In the genomic region with DNA sequence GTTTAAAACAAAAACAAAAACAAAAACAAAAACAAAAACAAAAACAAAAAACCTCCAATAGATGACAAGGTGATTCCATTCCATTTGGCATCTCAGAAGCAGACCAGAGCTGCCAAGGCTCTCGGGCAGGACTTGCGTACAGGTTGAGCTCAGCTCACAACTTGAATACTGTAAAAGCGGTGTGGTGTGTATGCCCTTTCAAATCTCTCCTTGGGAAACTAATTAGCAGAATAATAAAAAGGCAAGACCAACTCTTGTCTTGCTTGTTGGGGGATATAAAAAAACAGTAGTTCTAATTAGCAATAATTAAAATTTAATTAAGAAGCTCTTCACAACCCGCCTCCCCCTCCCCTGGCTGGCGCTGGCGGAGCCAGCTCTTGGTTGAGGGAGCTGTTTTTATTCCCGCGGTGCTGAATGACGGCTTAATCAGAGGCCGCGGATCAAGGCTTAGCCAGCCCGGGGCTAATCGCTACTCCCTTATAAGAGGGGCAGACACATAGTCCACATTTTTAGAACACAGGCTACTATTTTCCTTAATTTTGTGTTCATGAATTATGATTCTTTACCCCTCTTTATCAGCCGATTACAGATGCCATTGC, we compare ENCODE assay signal across 9 mouse cellular contexts. TPM values are rescaled to one million over a fixed set of nuclear protein-coding genes. Genes with fewer than 3 reads are reported as not detected.
A peak's percentile ranks its signal among the peaks of the same experiment; 100 is the strongest.
DNase-seq lines count a peak whose midpoint lies in the region; ATAC-seq lines count a peak whose summit lies in the region.
"Had no signal": no experiment of that assay in that cellular context is flagged by ENCODE, and none has a peak within 500 bp of the region (broad histone marks: within the 10 kb centered on the region; RNA-seq: fewer than 3 reads in every experiment).

No protein-coding gene starts in this region.

- no peak overlapping the region for H3K9ac ChIP-seq in forebrain, embryonic 13.5 days
- H3K9ac ChIP-seq in midbrain, embryonic 11.5 days (ENCODE audit: low read length): no peak overlapping the region
- no peak overlapping the region for H3K9ac ChIP-seq in heart, embryonic 12.5 days
- H3K9ac ChIP-seq in kidney, embryonic 16.5 days (replicated peaks; ENCODE audit: low read length): no peak overlapping the region
- H3K9ac ChIP-seq: liver, embryonic 14.5 days had no signal

- H3K4me3 ChIP-seq in forebrain, embryonic 13.5 days: peak overlapping the region; percentile 16
- H3K4me3 ChIP-seq in midbrain, embryonic 11.5 days (ENCODE audit: low read depth, low read length): no peak overlapping the region
- H3K4me3 ChIP-seq in heart, embryonic 12.5 days: no peak overlapping the region
- no peak overlapping the region for H3K4me3 ChIP-seq in kidney, embryonic 16.5 days (ENCODE audit: low read length)

- peak; percentile 81 for ATAC-seq in forebrain, embryonic 13.5 days
- 0 out of 2 replicates have a peak, but pooled peaks have one; percentile 40 for ATAC-seq in midbrain, embryonic 11.5 days (ENCODE audit: low FRiP score)
- no peak for ATAC-seq in heart, embryonic 12.5 days (ENCODE audit: insufficient number of reproducible peaks, low FRiP score)
- ATAC-seq in kidney, embryonic 16.5 days (ENCODE audit: low FRiP score, low TSS enrichment): no peak

- peak overlapping the region; percentile 45 for H3K4me2 ChIP-seq in forebrain, embryonic 13.5 days
- no peak overlapping the region for H3K4me2 ChIP-seq in midbrain, embryonic 11.5 days
- H3K4me2 ChIP-seq in heart, embryonic 12.5 days: no peak overlapping the region
- no peak overlapping the region for H3K4me2 ChIP-seq in kidney, embryonic 16.5 days (replicated peaks; ENCODE audit: low read depth, low read length)

- H3K27me3 ChIP-seq in forebrain, embryonic 13.5 days: peaks cover 68% of the 10 kb centered on the region
- H3K27me3 ChIP-seq in midbrain, embryonic 11.5 days (ENCODE audit: control insufficient read depth, insufficient read depth, low read length): no peaks in the 10 kb centered on the region
- H3K27me3 ChIP-seq in heart, embryonic 12.5 days (replicated peaks): peaks cover 10% of the 10 kb centered on the region
- H3K27me3 ChIP-seq in kidney, embryonic 16.5 days (ENCODE audit: insufficient read depth, low read length): peaks cover 12% of the 10 kb centered on the region

- peaks cover 34% of the 10 kb centered on the region for H3K4me1 ChIP-seq in forebrain, embryonic 13.5 days
- H3K4me1 ChIP-seq in midbrain, embryonic 11.5 days (ENCODE audit: control insufficient read depth, insufficient read depth, low read length): no peaks in the 10 kb centered on the region
- H3K4me1 ChIP-seq in heart, embryonic 12.5 days (replicated peaks): no peaks in the 10 kb centered on the region
- no peaks in the 10 kb centered on the region for H3K4me1 ChIP-seq in kidney, embryonic 16.5 days (ENCODE audit: insufficient read depth, low read length)

- H3K9me3 ChIP-seq in forebrain, embryonic 13.5 days (replicated peaks): no peaks in the 10 kb centered on the region
- no peaks in the 10 kb centered on the region for H3K9me3 ChIP-seq in midbrain, embryonic 11.5 days (ENCODE audit: control insufficient read depth, low read length)
- no peaks in the 10 kb centered on the region; the same call in 1 of the 2 replicates for H3K9me3 ChIP-seq in heart, embryonic 12.5 days (replicated peaks)
- H3K9me3 ChIP-seq in kidney, embryonic 16.5 days (ENCODE audit: low read length): no peaks in the 10 kb centered on the region

- no peak overlapping the region for H3K27ac ChIP-seq in forebrain, embryonic 13.5 days
- H3K27ac ChIP-seq in midbrain, embryonic 11.5 days (ENCODE audit: low read depth, low read length): no peak overlapping the region
- H3K27ac ChIP-seq in heart, embryonic 12.5 days (ENCODE audit: poor library complexity, severe bottlenecking): no peak overlapping the region
- H3K27ac ChIP-seq in kidney, embryonic 16.5 days (ENCODE audit: low read length): no peak overlapping the region
- H3K27ac ChIP-seq: liver, embryonic 14.5 days had no signal

- H3K36me3 ChIP-seq in forebrain, embryonic 13.5 days (ENCODE audit: poor library complexity, severe bottlenecking): no peaks in the 10 kb centered on the region
- H3K36me3 ChIP-seq in midbrain, embryonic 11.5 days (ENCODE audit: control insufficient read depth, insufficient read depth, low read length): no peaks in the 10 kb centered on the region
- no peaks in the 10 kb centered on the region for H3K36me3 ChIP-seq in heart, embryonic 12.5 days
- H3K36me3 ChIP-seq in kidney, embryonic 16.5 days (ENCODE audit: insufficient read depth, low read length): no peaks in the 10 kb centered on the region

- 2% methylated on average over 14 of the region's 14 CpGs for WGBS in forebrain, embryonic 13.5 days
- WGBS in midbrain, embryonic 11.5 days: 9% methylated on average over 14 of the region's 14 CpGs
- 8% methylated on average over 14 of the region's 14 CpGs for WGBS in heart, embryonic 12.5 days
- 6% methylated on average over 14 of the region's 14 CpGs for WGBS in kidney, embryonic 16.5 days

- DNase-seq in adrenal gland, postnatal 10 days: peak; percentile 29
- no peak for DNase-seq in adrenal gland, adult 18-20 months (ENCODE audit: low spot score in 2 of 2)
- DNase-seq in Muller cell, postnatal 12 days (ENCODE audit: inconsistent ontology term): peak; percentile 46
- DNase-seq in midbrain, embryonic 11.5 days (ENCODE audit: low spot score, missing footprints): peak; percentile 88
- DNase-seq in thymus, postnatal 0 days (ENCODE audit: low spot score): no peak

RNA-seq across cellular contexts. Expression of a gene that starts 28.4 kb away (rescaled TPM):
- not detected for total RNA-seq in adrenal gland, postnatal 10 days (2021)
- not detected for total RNA-seq in adrenal gland, adult 18-20 months (2021)
- polyA plus RNA-seq in forebrain, embryonic 13.5 days (2015; fragmentation: Nextera tagmentation; extraction: Ambion mirVana): not detected in 2 replicates
- not detected in 2 replicates for polyA plus RNA-seq in midbrain, embryonic 11.5 days (2014; fragmentation: Nextera tagmentation; extraction: Ambion mirVana)
- polyA plus RNA-seq in thymus, postnatal 0 days (2015; fragmentation: Nextera tagmentation; extraction: Ambion mirVana): not detected in 2 replicates
- polyA plus RNA-seq in heart, embryonic 12.5 days (2016; fragmentation: Nextera tagmentation; extraction: Ambion mirVana): not detected in 2 replicates
- not detected in 2 replicates for polyA plus RNA-seq in kidney, embryonic 16.5 days (2015; fragmentation: Nextera tagmentation; extraction: Ambion mirVana)
- polyA plus RNA-seq: liver, embryonic 14.5 days had no signal

RNA-seq across cellular contexts. Expression of a gene that starts 44.2 kb away (rescaled TPM):
- total RNA-seq in adrenal gland, postnatal 10 days (2021): 10 to 100 TPM; 83.4 to 91.1 TPM
- total RNA-seq in adrenal gland, adult 18-20 months (2021): 100 to 1,000 TPM in 1 of 2 experiments, 10 to 100 TPM in 1; 72.4 to 107 TPM
- polyA plus RNA-seq in forebrain, embryonic 13.5 days (2015; fragmentation: Nextera tagmentation; extraction: Ambion mirVana): 46.4 and 47.0 TPM in 2 replicates
- polyA plus RNA-seq in midbrain, embryonic 11.5 days (2014; fragmentation: Nextera tagmentation; extraction: Ambion mirVana): 43.1 and 45.0 TPM in 2 replicates
- polyA plus RNA-seq in thymus, postnatal 0 days (2015; fragmentation: Nextera tagmentation; extraction: Ambion mirVana): 296 and 339 TPM in 2 replicates
- 38.8 and 45.0 TPM in 2 replicates for polyA plus RNA-seq in heart, embryonic 12.5 days (2016; fragmentation: Nextera tagmentation; extraction: Ambion mirVana)
- 84.8 and 94.7 TPM in 2 replicates for polyA plus RNA-seq in kidney, embryonic 16.5 days (2015; fragmentation: Nextera tagmentation; extraction: Ambion mirVana)

Comparison
In these comparisons a context has a peak if more than half of its experiments do, and no peak if none do; other contexts are left out.
1. DNase-seq: peak in adrenal gland, postnatal 10 days (single experiment), Muller cell, postnatal 12 days (single experiment) and midbrain, embryonic 11.5 days (single experiment); none in adrenal gland, adult 18-20 months (0 of 2) and thymus, postnatal 0 days (single experiment).
2. ATAC-seq: peak in forebrain, embryonic 13.5 days (single experiment) and midbrain, embryonic 11.5 days (single experiment); none in heart, embryonic 12.5 days (single experiment) and kidney, embryonic 16.5 days (single experiment).